Mouse (Mus musculus): ENCODE measurements around the gene Acaca. TPM values are rescaled to one million over a fixed set of nuclear protein-coding genes. Genes with fewer than 3 reads are reported as not detected.

The Acaca gene
- polyA plus RNA-seq, 1 experiment from 2014 or later = 38.7 TPM

DNA sequence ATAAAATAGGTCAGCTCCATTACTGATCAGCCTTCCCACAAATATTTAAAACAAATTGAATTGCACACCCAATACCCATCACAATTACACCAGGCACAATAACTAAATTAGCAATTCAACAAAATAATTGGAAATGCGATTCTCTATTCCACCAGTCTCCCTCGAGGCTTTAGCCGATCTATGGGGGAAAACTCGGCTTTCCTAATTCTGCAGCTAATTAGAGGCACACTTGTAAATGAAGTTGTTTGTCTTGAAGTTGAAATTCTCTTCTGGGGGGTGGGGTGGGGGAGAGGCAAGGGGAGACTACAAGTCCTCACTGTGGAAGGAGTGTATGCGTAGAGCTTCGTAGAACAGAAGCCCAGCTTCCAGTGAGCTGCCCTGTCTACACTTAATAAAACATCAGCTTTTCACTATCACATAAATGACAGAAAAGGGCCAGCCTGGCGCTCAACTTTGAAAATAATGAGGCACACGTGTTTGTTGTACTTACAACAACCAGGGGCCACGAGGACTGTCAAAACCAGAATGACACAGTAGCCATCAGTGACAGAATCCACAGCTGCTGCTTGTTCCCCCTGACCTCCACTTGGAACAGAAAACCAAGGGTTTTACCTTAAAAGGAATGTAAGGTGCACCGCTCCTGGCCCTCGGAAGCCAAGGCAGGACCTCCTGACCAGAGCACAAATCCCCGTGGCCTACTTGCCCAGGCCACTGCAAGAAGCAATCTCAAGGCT, 282.9 kb downstream of the Acaca start:
- Histone ChIP-seq H3K36me3 (no peaks in the 10 kb centered on the region), H3K27ac (replicated peaks) (peak overlapping the region; percentile 20; the same call in 1 of the 2 replicates), H3K4me2 (replicated peaks) (no peak overlapping the region), H3K27me3 (no peaks in the 10 kb centered on the region), H3K9ac (replicated peaks) (no peak overlapping the region), H3K4me1 (peaks cover 32% of the 10 kb centered on the region), H3K4me3 (no peak overlapping the region), H3K9me3 (no peaks in the 10 kb centered on the region)
- WGBS = 61% methylated on average over 12 of the region's 12 CpGs
- no peak for ATAC-seq (ENCODE audit: low FRiP score, low read depth)

DNA sequence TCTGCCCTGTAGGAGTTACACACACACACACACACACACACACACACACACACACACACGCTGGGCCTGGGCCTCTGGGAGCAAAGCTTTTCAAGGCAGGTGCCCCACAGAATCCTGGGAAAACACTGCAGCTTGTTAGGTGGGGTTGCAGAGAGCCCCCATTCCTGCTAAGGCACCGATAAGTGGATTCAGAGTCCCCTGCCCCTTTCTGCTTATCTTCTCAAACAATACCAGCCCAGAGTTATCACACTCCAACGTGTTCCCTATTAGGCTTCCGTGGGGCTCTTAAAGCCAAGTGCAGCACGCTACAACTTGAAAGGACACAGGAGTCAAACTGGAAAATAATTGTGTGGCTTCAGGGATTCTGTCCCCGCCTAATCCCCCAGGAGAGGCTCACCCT, 283.6 kb downstream of the Acaca start:
- Histone ChIP-seq H3K9ac (replicated peaks) (no peak overlapping the region), H3K4me1 (peaks cover 32% of the 10 kb centered on the region), H3K36me3 (no peaks in the 10 kb centered on the region), H3K27me3 (no peaks in the 10 kb centered on the region), H3K27ac (replicated peaks) (peak overlapping the region; percentile 20; the same call in 1 of the 2 replicates), H3K4me2 (replicated peaks) (no peak overlapping the region), H3K4me3 (no peak overlapping the region), H3K9me3 (no peaks in the 10 kb centered on the region)
- WGBS = 44% methylated on average over 6 of the region's 6 CpGs
- no peak for ATAC-seq (ENCODE audit: low FRiP score, low read depth)

- Histone ChIP-seq H3K4me2 (replicated peaks) (no peak overlapping the region), H3K27me3 (no peaks in the 10 kb centered on the region), H3K9me3 (no peaks in the 10 kb centered on the region), H3K27ac (replicated peaks) (no peak overlapping the region), H3K4me3 (no peak overlapping the region), H3K4me1 (peaks cover 2% of the 10 kb centered on the region), H3K36me3 (no peaks in the 10 kb centered on the region), H3K9ac (replicated peaks) (no peak overlapping the region)
- 91% methylated on average over 6 of the region's 6 CpGs for WGBS
- no peak for ATAC-seq (ENCODE audit: low FRiP score, low read depth)
Measured at GRCm38 (mm10) chr11:84420779-84421178, 291.3 kb downstream of the Acaca start.

GRCm38 (mm10) chr11:84425736-84426632, 296.5 kb downstream of the Acaca start:
- ATAC-seq (ENCODE audit: low FRiP score, low read depth) = no peak
- Histone ChIP-seq H3K4me3 (no peak overlapping the region), H3K27ac (replicated peaks) (peak overlapping the region; percentile 30), H3K4me1 (peaks cover 9% of the 10 kb centered on the region), H3K36me3 (no peaks in the 10 kb centered on the region), H3K27me3 (no peaks in the 10 kb centered on the region), H3K9ac (replicated peaks) (no peak overlapping the region; the same call in 1 of the 2 replicates), H3K9me3 (no peaks in the 10 kb centered on the region), H3K4me2 (replicated peaks) (no peak overlapping the region)
- 54% methylated on average over 13 of the region's 13 CpGs for WGBS

- no peak overlapping the region for H3K9ac ChIP-seq (replicated peaks)
- no peak overlapping the region for H3K4me2 ChIP-seq (replicated peaks)
- no peaks in the 10 kb centered on the region for H3K27me3 ChIP-seq
- no peak overlapping the region for H3K4me3 ChIP-seq
- no peaks in the 10 kb centered on the region for H3K36me3 ChIP-seq
- no peak for ATAC-seq (ENCODE audit: low FRiP score, low read depth)
- H3K4me1 ChIP-seq = peaks cover 14% of the 10 kb centered on the region
- H3K9me3 ChIP-seq = no peaks in the 10 kb centered on the region
- 87% methylated on average over 5 of the region's 5 CpGs for WGBS
- no peak overlapping the region for H3K27ac ChIP-seq (replicated peaks)
Measured at GRCm38 (mm10) chr11:84426633-84426998, 297.1 kb downstream of the Acaca start.

GRCm38 (mm10) chr11:84429581-84429980, 300.1 kb downstream of the Acaca start:
- H3K36me3 ChIP-seq = no peaks in the 10 kb centered on the region
- H3K4me3 ChIP-seq = no peak overlapping the region
- H3K4me2 ChIP-seq (replicated peaks) = no peak overlapping the region
- H3K9ac ChIP-seq (replicated peaks) = no peak overlapping the region
- ATAC-seq (ENCODE audit: low FRiP score, low read depth) = peak; percentile 80
- 0 out of 2 replicates have a peak overlapping the region, but pooled peaks have one; percentile 15 for H3K27ac ChIP-seq (replicated peaks)
- peaks cover 19% of the 10 kb centered on the region for H3K4me1 ChIP-seq
- 37% methylated on average over 1 of the region's 1 CpGs for WGBS
- no peaks in the 10 kb centered on the region for H3K9me3 ChIP-seq
- no peaks in the 10 kb centered on the region for H3K27me3 ChIP-seq

GRCm38 (mm10) chr11:84430336-84430735, 300.9 kb downstream of the Acaca start:
- no peaks in the 10 kb centered on the region for H3K36me3 ChIP-seq

DNA sequence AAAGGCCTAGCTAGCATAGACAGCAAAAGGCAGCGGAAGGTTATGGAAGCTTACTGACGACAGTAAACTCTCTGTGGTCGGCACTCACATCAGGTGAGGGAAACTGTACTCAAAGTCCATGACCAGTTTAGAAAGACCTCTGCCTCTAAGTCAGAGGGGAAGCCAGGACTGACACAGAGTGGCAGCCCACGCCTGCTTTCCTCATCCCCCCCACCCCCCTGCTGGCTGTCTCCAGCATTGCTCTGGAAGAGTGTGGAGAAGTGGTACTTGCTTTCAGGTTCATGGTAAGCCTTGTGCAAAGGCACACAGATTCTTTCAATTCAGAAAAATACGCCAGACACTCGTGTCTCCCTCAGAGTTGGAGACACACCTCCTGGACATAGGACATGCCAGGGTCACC, 305.4 kb downstream of the Acaca start:
- 73% methylated on average over 6 of the region's 6 CpGs for WGBS
- H3K9me3 ChIP-seq = no peaks in the 10 kb centered on the region
- H3K9ac ChIP-seq (replicated peaks) = no peak overlapping the region
- H3K4me2 ChIP-seq (replicated peaks) = no peak overlapping the region
- H3K36me3 ChIP-seq = no peaks in the 10 kb centered on the region
- no peak for ATAC-seq (ENCODE audit: low FRiP score, low read depth)
- no peaks in the 10 kb centered on the region for H3K27me3 ChIP-seq
- peaks cover 13% of the 10 kb centered on the region for H3K4me1 ChIP-seq
- no peak overlapping the region for H3K4me3 ChIP-seq
- H3K27ac ChIP-seq (replicated peaks) = no peak overlapping the region

More at GRCm38 (mm10) chr11:84430336-84430735, 300.9 kb downstream of the Acaca start:
- Histone ChIP-seq H3K9ac (replicated peaks) (no peak overlapping the region), H3K4me3 (no peak overlapping the region), H3K27ac (replicated peaks) (0 out of 2 replicates have a peak overlapping the region, but pooled peaks have one; percentile 15), H3K27me3 (no peaks in the 10 kb centered on the region), H3K9me3 (no peaks in the 10 kb centered on the region), H3K4me2 (replicated peaks) (no peak overlapping the region), H3K4me1 (peaks cover 22% of the 10 kb centered on the region)
- ATAC-seq (ENCODE audit: low FRiP score, low read depth) = no peak
- WGBS = 84% methylated on average over 4 of the region's 4 CpGs

DNA sequence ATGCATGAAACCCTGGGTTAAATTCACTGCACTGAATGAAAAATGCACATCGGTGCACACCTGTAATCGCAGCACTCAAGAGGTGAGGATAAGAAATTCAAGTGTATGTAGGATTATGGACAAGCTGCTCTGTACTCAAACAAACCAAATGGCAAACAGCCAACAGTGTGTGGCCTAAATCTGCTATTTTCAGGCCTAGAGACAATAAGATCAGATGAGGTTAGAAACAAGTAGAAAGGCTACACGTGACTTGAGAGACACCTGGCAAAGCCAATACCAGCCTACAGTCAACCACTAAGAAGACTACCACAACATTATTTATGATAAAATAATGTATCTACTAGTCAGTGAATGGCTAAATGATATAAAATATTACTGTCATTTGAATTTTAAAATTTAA, 310.9 kb downstream of the Acaca start:
- H3K4me2 ChIP-seq (replicated peaks) = no peak overlapping the region
- no peaks in the 10 kb centered on the region for H3K9me3 ChIP-seq
- no peaks in the 10 kb centered on the region for H3K4me1 ChIP-seq
- no peak for ATAC-seq (ENCODE audit: low FRiP score, low read depth)
- H3K27ac ChIP-seq (replicated peaks) = no peak overlapping the region
- H3K4me3 ChIP-seq = no peak overlapping the region
- 89% methylated on average over 3 of the region's 3 CpGs for WGBS
- H3K36me3 ChIP-seq = peaks cover 11% of the 10 kb centered on the region
- H3K27me3 ChIP-seq = no peaks in the 10 kb centered on the region
- no peak overlapping the region for H3K9ac ChIP-seq (replicated peaks)

DNA sequence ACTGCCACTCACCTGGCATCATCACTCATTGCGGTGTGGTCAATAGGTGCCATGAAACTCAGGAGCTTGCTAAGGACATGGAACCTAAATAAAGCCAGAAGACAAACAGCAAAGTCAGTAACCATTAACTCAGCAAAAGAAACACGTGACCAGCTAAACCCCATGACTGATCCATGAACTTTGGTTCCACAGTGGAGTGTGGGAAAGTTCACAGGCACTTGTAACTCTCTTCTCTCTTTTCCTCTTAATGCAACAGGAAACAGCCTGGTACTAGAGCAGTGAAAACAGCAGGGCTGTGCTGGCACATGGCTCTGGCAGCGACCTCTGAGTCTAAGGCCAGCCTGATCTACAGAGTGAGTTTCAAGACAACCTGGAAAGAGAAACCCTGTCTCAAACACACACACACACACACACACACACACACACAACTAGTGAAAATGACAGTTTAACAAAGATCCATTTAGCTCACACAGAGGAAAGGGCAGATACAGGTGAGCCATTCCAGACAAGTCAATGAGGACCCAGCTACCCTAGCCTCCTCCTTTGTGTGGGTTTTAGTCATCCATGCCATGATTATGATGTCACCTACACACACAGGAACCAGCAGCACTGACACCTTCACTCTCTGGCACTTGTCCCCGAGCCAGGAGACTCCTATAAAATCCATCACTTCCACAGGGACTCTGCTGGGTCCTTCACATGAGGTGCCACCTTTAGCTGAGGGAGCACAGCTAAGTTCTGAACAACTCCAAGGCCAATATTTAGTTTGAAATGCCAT, 313.3 kb downstream of the Acaca start:
- Histone ChIP-seq H3K9me3 (no peaks in the 10 kb centered on the region), H3K27me3 (no peaks in the 10 kb centered on the region), H3K4me1 (no peaks in the 10 kb centered on the region), H3K4me3 (no peak overlapping the region), H3K9ac (replicated peaks) (no peak overlapping the region), H3K36me3 (peaks cover 11% of the 10 kb centered on the region), H3K27ac (replicated peaks) (no peak overlapping the region), H3K4me2 (replicated peaks) (no peak overlapping the region)
- ATAC-seq (ENCODE audit: low FRiP score, low read depth) = no peak
- 84% methylated on average over 4 of the region's 4 CpGs for WGBS

Data from midbrain, embryonic 12.5 days (tissue).